Mouse (Mus musculus) CD4-positive helper T cell, adult 2 months (primary cell): ENCODE data around the gene Olfr133.
"Not testable (repeated sequence)": the region's sequence is repeated elsewhere in the genome, so short reads cannot be mapped to it uniquely, and the experiment has no call there.

Experiments
- DNase-seq: peaks from one replicate; pipeline ENCODE4 v3.0.0-alpha.2; 2012; ENCODE audit warnings: low read depth, missing footprints, low spot score

The Olfr133 gene

DNA sequence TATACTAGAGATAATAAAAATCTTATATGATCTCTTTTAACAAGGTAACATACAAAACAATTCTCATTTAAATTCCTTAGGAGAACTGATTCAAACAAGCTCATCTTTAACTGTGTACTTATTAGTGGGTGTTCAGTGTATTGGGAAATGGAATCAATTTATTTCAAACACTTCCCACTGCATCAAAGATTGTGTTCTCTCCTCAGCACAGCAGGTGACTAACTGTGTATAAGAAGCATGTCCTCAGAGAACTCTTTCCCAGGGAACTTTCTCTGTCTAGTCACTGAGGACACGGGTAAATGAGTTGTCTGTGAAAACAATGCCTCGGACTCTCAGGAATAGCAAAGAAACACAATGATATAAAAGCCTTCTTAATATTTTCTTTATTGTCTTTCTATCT lies at the start of gene Olfr133:
Gene Olfr133 (plus strand): TSS at position 301 of the 400 bp plus-strand sequence.
- DNase-seq, result no peak

DNA sequence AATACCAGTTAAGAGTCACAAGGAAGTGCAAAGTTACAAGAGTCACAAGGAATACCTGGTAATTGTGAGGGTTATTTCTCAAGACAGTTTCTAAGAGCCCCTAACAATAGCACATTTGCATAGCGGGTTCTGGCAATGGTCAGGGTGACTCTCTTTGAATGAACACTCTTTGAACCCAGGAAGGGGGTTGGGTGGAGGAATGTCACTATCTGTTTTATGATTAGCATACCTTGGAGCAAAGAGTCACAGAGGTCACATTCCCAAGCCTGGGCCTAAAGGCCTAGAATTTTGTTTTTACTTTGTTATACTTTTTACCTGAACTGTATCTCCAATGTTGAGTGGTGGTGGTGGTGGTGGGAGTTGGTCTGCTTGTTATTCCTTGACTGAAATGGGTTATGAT lies 20.9 kb upstream of the Olfr133 start:
- not testable (repeated sequence) for DNase-seq

DNA sequence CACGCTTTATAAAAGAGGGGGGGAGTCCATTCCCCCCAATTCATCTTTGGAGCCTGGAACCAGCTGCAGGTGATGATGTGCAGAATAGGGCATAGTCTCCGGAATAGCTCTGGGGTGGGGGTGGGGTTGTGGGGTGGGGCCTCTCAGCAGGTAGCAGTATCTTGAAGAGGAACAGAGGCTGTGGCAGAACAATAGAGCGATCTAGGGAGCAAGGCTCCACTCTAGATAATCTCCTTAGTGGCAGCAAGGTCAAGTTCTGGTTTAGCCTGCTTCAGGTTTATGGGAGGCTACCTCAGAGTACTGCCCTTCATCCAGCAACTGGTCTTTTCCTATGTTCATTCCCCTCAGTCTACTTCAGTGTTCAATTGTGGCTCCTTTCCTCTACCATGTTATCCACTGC lies 19.7 kb upstream of the Olfr133 start:
- DNase-seq, result not testable (repeated sequence)

DNA sequence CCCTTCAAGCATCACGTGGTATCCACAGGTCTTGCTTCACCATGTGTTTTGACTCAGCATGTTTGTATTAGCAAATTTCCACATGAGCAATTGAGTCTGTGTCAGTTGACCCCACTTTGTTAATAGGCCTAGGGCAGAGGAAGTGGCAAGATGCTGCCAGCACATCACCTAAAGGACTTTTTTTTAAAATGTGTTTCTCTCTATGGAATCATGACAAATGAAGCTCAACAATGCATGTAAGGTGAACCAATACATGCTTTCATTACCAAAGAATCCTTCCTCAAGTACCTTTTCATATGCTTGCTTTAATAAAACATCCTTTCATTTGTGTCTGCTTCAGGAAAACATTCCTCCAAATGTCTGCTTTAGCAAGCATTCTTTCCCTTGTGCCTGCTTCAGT lies 10.7 kb upstream of the Olfr133 start, which contains the start of gene Olfr132:
Gene Olfr132 (minus strand): TSS at position 101 of the 400 bp plus-strand sequence.
- DNase-seq, result no peak

DNA sequence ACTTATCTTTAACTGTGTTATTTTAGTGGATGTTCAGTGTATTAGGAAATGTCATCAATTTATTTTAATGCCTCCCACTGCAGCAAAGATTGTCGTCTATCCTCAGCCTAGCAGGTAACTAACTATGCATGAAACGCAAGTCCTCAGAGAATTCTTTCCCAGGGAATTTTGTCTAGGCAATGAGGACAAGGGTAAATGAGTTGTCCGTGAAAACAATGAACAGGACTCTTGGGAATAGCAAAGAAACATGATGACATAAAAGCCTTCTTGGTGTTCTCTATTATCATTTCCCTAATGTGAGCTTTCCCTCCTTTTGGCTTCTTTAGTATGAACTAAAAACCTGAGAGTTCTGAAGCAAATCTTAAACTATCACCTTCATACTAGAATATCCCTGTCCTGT lies 26.0 kb downstream of the Olfr133 start, which contains the start of gene Olfr134:
Gene Olfr134 (plus strand): TSS at position 301 of the 400 bp plus-strand sequence.
- DNase-seq, result no peak
